Mouse (Mus musculus): ENCODE data around the gene Shisa5.

DNA sequence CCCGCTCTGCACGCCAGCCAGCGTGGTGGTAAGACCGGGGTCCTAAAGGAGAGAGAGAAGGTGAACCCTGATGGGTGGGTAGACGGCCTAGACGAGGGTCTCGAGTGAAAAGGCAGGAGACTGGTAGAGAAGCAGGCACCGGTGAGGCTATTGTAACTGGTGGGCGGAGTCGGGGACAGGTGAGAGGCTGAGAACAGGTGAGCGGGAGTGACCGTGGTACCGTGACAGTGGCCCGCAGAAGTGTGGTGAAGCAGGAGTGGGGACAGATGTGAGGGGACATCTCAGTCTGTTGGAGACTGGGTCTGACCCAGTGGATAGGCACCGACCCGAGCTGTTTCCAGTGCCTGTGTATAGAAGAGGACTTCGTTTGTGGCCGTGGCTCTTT, 46.3 kb upstream of the Shisa5 start:
- TF ChIP-seq CTCF (IDR thresholded peaks at IDR 0.05): no peak
- TF ChIP-seq EP300 (IDR thresholded peaks at IDR 0.05): no peak
